Mouse (Mus musculus) stomach, postnatal 0 days (tissue): ENCODE measurements at regions not wholly inside any gene's neighbourhood (a gene's known extent, or its start where the extent isn't known, plus 50 kb on each side); places are given as distances from the start of the nearest gene placed in this dataset.

Experiments used
- CTCF ChIP-seq: IDR thresholded peaks from 2 replicates; pipeline ENCODE4 v1.5.1; 2016; ENCODE audit warnings: antibody characterized with exemption, low read depth, mild to moderate bottlenecking, moderate library complexity
- EP300 ChIP-seq: optimal IDR thresholded peaks from 2 replicates; pipeline ENCODE3; 2016; ENCODE audit warnings: antibody characterized with exemption

DNA sequence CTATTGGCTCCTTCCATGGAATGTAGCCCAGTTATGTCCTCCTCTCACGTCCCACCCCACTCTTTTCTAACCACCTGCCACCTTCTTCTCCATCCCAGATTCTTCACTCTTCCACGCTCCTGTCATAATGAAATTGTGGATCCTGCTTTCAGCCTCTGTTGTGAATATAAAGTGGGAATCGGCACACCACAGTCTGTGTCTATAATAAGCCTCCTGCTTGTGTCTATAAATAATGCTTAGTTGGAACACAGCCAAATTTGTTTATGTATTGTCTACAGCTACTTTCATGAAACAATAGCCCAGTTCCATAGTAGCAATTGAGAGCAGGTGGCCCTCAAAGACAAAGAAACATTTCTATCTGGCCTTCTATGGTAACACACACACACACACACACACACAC, 137.5 kb upstream of the Rps6ka3 start:
- no peak for TF ChIP-seq CTCF
- no peak for TF ChIP-seq EP300
